Mouse (Mus musculus) urinary bladder, postnatal 36 days (tissue): Measurements from ENCODE around the gene A030005L19Rik.
"Not testable (repeated sequence)": the region's sequence is repeated elsewhere in the genome, so short reads cannot be mapped to it uniquely, and the experiment has no call there.

Experiments
- DNase-seq, 2 experiments: peaks; one replicate each; pipeline ENCODE4 v3.0.0; 2022; ENCODE audit warnings: low spot score in 2 of 2, mixed read lengths in 1 of 2

A030005L19Rik gene

GRCm38 (mm10) chr1:82913025-82913424, at the start of gene A030005L19Rik:
A030005L19Rik (plus strand) TSS chr1:82913325.
- peak in 1 of 2 experiments; percentile 5 for DNase-seq

DNA sequence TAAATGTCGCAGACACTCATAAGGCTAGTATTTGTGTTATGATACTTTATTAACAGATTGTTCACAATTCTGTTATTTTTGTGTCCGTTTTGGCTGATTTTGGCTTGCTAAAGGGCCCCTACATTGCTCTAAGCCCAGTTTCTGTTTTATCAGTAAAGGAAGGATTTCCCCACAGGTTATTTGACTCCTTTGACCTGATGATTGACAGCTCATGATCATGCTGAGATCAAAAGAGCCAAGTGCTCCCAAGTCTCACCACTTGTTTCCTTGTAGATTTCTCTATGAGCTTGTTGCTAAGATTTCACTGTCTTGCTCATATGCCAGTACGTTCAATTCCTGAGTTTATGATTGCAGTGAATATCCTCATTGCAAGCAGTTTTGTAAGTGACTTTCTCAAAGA, 42.9 kb upstream of the A030005L19Rik start:
- no peak for DNase-seq

- DNase-seq = no peak
Observed at GRCm38 (mm10) chr1:82879172-82879571, 34.0 kb upstream of the A030005L19Rik start.

GRCm38 (mm10) chr1:82880196-82880595, 32.9 kb upstream of the A030005L19Rik start:
- no peak for DNase-seq

- no peak for DNase-seq
Observed at GRCm38 (mm10) chr1:82893269-82893668, 19.9 kb upstream of the A030005L19Rik start.

GRCm38 (mm10) chr1:82900567-82900966, 12.6 kb upstream of the A030005L19Rik start:
- no peak for DNase-seq

DNA sequence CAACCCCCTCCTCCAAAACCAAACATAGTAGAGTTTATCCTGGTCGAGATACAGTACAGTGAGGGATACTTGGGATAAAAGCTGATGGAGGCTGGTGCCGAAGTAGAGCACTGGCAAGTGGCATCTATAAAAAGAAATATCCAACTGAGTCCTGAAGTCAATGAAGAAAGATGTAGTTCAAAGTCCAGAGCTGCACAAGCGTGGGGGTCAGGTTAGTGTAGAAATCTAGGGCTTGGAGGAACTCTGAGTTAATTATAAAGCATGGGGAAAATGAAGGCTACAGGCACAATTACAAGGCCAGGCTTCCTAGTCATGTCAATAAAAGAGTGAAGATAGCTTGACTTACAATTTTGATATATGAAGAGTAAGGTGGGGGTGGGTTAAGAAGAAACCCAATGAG, 11.9 kb upstream of the A030005L19Rik start:
- DNase-seq = no peak

DNA sequence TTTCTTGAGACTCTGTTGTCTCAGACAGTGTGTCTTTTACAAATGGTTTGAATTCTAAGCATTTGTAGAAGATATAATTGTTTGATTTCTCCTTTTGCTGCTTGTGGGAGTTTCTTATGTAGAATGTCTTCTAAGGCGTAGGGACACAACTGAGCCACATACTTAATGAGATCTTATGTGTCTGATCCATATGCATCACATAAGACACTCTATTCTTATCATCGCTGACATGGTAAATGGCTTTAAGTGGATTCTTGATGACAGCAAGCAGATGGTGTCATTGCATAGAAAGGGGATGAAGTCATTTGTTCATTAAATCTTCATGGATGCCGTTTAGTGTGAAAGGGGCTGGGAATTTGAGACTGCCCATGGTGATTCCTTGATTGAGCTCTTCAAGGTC, 7.2 kb upstream of the A030005L19Rik start:
- DNase-seq = no peak

GRCm38 (mm10) chr1:82913434-82913833, 309 bp downstream of the A030005L19Rik start:
- DNase-seq = not testable (repeated sequence)

- no peak for DNase-seq
Observed at GRCm38 (mm10) chr1:82924650-82925049, 11.5 kb downstream of the A030005L19Rik start, which contains the start of gene A030014E15Rik. A030014E15Rik (plus strand) TSS chr1:82924917.

DNA sequence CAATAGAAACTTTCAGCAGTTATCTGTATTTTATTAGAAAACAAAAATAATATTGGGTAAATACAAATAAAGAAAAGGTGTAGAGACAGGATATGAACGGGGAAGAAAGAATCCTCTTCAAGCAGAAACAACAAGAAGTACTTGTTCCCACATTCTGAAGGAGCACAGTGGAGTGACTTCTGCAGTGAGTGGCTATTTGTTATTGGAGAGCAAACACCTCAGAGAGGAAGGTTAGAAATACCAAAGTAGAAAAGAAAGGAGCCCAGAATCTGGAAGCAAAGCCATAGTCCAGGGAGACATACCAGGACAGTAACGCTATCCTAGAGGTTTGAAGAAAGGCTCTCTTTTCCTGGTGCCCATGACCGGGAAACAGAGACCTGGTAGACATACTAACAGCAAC, 17.4 kb downstream of the A030005L19Rik start:
- DNase-seq = not testable (repeated sequence)

DNA sequence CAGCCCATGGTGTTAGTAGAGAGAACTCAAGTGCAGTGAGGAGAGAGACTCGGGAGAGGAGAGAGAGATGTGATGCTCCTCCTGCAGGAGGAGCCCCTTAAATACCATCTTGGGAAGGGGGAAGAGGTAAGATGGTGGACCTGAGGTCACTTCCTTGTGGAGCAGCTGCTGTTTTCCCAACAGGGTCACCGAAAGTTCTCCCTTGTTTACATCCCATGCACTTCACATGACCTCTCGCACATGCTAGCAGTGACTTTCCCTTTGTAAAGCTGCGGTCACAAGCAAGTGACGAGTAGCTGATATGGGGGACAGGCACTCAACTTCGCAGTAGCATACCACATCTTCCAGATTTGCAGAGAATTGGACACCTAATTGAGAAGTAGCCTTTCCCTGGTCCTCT, 18.2 kb downstream of the A030005L19Rik start, which contains the start of gene Gm6217:
Gene Gm6217 (minus strand): TSS at position 74 of the 400 bp plus-strand sequence.
- not testable (repeated sequence) for DNase-seq

- DNase-seq = no peak
Observed at GRCm38 (mm10) chr1:82938666-82939065, 25.5 kb downstream of the A030005L19Rik start.

GRCm38 (mm10) chr1:82942505-82942904, 29.4 kb downstream of the A030005L19Rik start:
- not testable (repeated sequence) for DNase-seq

GRCm38 (mm10) chr1:82943295-82943694, 30.2 kb downstream of the A030005L19Rik start, which contains the start of gene A030003K21Rik:
A030003K21Rik (minus strand) TSS chr1:82943388.
- DNase-seq = not testable (repeated sequence)

DNA sequence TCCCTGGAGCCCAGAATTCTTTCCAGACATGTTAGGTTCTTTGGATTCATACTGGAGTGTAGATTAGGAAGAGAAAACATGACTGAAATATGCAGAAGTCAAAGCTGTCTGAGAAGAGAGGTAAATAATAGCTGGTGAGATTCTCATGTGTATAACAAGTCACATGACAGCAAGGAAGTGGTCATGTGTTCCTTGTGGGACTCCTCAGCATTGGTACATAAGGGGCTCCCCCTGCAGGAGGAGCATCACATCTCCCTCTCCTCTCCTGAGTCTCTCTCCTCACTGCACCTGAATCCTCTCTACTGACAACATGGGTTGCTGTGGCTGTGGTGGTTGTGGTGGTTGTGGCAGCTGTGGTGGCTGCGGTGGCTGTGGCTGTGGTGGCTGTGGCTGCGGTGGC, 32.9 kb downstream of the A030005L19Rik start:
- DNase-seq = not testable (repeated sequence)

- no peak for DNase-seq
Observed at GRCm38 (mm10) chr1:82948601-82949000, 35.5 kb downstream of the A030005L19Rik start.

- DNase-seq = not testable (repeated sequence)
Observed at GRCm38 (mm10) chr1:82955913-82956312, 42.8 kb downstream of the A030005L19Rik start, which contains the start of gene Gm7544. Gm7544 (minus strand) TSS chr1:82956013.

DNA sequence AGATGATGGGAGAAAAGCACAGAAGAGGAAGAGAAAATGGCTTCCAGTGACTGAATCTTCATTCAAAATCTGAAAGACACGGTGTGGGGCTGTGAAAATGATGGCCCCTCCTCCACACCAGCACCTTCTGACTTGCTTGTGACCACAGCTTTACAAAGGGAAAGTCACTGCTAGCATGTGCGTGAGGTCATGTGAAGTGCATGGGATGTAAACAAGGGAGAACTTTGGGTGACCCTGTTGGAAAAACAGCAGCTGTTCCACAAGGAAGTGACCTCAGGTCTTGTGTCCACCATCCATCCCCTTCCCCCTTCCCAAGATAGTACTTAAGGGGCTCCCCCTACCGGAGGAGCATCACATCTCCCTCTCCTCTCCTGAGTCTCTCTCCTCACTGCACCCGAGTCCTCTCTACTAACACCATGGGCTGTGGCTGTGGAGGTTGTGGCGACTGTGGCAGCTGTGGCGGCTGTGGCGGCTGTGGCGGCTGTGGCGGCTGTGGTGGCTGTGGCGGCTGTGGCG, 46.8 kb downstream of the A030005L19Rik start, which contains the start of gene Gm47955:
Gene Gm47955 (plus strand): TSS at position 417 of the 516 bp plus-strand sequence.
- no peak for DNase-seq
